Mouse (Mus musculus) mature B cell (primary cell): ENCODE measurements around the gene Tmem136.

Experiments
- in situ Hi-C: fragments of 300-500 bp; cut with MboI; formaldehyde crosslinking; loops from 2 replicates; pipeline ENCODE4 v1.14.3; 2019

Tmem136 gene

GRCm38 (mm10) chr9:43108081-43108480 lies 8.3 kb downstream of the Tmem136 start:
- in situ Hi-C loops: no loop called here

DNA sequence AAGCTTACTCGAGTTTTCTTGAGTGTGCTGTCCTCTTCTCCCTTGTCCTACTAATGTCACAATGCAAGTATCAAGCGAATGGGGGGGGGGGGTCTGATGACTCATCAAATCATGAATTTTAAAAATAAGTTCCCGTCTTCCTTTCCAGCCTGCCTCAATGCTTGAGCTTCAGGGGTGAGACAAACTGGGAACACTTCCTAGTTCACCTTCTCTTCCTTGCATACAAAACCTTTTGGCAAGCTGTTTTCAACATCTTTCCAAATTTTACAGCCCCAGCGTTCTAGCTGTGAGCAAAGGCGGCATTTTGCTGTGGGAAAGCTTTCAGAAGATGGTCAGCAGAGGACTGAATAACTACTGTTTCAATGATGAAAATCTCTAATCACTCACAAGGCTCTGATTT lies 8.8 kb downstream of the Tmem136 start:
- in situ Hi-C loops: no loop called here

DNA sequence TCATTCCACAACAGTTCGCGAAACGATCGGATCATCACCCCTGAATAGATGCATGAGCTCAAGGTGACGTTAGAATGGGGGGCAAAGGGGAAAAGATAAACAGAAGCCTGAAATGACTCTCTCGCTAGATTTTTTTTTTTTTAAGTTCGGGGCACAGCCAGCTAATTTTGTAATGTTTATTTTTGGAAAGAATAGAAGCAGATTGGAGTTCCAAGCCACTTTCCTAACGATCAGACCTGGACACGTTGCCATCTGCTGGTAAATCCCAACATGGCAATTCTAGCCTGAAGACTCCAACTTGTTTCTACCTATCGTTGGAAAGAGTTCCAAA lies 9.2 kb downstream of the Tmem136 start, which contains the start of gene Arhgef12:
TSS of gene Arhgef12 (minus strand) at position 53 of the 331 bp plus-strand sequence.
- in situ Hi-C loops: no loop called here

DNA sequence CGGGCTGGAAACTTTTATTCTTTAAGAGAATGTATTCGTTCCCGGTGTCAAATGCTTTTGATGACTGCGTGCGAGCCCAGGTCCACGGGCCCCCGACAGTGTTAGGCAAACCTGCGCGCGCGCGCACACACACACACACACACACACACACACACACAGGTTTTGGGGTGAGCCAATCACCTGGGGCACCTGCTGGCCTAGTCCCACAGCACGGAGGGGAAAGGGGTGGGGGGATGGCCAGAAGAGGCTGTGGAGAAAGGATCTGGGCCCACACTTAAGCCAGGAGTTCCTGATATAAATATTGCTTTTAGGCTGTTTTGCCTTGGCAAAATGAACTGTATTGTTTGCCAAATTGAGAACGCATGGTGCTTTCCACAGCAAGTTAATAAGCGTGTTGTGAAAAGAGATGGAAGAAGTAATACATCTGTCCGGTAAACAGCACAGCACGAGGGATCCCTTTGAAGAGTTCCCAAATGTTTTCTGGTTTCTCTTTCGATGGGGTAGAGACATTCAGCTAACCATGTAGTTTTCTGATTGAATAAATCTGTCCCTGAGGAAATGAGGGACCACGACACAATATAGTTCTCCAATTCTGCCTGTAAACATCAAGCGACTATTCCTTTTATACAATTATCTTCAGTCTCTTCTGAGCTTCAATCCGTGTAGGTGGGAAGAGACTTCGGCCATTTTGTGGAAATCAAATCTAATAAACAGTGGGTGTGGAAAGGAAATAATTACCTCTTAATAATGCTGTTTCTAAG lies 9.8 kb downstream of the Tmem136 start:
- in situ Hi-C loops: no loop called here

GRCm38 (mm10) chr9:43105664-43106361 lies 10.6 kb downstream of the Tmem136 start:
- in situ Hi-C loops: no loop called here

GRCm38 (mm10) chr9:43104873-43105663 lies 11.3 kb downstream of the Tmem136 start:
- in situ Hi-C loops: no loop called here

- in situ Hi-C loops: no loop called here
Measured at GRCm38 (mm10) chr9:43104526-43104872, 11.9 kb downstream of the Tmem136 start.

DNA sequence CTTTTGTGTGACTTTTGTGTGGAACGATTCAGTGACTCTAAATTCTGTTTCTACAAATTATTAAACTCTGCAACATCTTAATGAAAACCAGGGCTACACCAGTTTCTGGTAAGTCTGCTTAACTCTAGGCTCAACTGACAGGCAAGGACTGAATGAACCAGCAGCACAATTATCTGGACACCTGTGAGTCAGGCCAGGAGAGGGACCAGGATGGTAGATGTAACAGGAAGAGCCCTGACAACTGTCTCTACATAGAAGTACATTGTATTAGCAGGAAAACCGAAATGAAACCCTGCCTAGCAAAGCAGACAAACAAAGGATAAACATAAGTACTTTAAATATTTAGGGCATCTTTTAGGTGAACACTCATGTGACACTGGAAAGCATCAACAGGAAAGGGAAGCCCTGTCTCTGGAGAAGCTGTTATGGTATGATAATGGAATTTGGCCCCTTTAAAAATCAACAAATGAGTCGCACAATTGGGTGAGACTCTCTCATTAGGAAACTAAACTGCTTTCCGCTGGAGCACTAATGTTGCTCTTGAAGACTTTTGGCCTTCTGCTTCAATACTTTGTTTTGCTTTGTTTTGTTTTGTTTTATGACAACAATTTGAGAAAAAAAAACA lies 12.6 kb downstream of the Tmem136 start:
- in situ Hi-C loops: no loop called here

DNA sequence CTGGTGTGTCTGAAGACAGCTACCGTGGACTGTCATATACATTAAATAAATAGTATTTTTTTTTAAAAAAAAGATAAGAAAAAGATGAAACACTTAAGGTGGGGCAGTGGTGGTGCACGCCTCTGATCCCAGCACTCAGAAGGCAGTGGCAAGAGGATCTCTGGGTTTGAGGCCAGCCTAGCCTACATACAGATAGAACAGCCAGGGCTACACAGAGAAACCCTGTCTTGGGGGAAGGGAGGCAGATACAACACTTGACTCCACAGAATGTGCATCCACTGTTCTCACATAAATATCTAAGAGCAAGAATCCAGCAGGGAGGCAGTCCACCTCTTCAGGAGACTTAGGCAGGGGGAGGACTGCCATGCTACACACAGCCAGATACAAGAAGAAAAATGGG lies 13.4 kb downstream of the Tmem136 start:
- in situ Hi-C loops: no loop called here

- in situ Hi-C loops: no loop called here
Measured at GRCm38 (mm10) chr9:43101936-43102595, 14.3 kb downstream of the Tmem136 start.

DNA sequence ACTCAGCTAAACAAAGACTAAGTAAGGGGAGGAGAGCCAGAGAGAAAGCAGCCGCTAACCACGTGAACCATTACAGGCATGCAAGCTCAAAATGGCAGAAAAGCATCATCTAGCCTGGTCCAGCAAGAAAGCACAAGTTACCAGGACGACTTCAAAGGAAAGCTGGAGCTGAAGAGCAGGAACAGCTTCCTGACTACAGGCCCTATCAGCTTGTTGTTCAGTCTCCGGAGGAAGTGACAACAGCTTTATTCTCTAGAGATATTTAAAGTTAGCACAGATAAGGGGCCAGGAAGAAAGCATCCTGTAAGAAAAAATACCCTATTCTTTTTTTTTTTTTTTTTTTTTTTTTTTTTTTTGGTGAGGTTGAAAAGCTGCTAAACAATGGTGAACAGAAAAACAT lies 17.4 kb downstream of the Tmem136 start:
- in situ Hi-C loops: no loop called here

DNA sequence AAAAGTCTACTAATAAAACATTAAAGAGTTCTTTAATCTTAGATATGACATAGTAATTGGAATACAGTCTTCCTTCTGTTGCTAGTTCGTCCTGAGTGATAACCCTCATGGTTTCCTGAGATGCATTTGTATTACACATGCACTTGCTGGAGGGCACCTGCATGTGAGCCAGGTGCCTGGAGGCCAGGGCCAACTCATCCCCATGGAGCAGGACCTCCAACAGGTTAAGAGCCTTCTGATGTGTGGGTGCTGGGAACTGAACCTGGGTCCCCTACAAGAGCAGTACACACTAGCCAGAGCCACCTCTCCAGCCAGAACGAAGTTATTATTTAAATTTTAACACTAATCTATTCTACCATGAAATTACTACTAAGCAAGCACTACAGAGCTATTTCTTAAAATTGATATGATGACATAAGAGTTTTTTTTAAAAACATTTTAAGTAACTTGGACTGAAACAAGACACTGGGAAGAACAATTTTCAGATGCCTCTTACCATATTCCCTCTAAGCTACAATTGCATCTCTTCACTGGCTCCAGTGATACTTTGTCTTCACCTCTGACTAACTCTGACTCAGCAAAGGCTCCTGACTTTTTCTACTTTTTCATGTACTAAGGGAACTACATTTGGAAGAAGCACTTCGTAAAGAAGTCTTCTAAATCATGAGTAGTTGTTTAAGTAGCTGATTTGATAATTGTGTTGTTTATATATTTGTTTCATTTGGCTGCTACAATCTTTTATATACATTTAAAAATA lies 18.4 kb downstream of the Tmem136 start:
- in situ Hi-C loops: no loop called here

- in situ Hi-C loops: no loop called here
Measured at GRCm38 (mm10) chr9:43096337-43096736, 20.0 kb downstream of the Tmem136 start.

DNA sequence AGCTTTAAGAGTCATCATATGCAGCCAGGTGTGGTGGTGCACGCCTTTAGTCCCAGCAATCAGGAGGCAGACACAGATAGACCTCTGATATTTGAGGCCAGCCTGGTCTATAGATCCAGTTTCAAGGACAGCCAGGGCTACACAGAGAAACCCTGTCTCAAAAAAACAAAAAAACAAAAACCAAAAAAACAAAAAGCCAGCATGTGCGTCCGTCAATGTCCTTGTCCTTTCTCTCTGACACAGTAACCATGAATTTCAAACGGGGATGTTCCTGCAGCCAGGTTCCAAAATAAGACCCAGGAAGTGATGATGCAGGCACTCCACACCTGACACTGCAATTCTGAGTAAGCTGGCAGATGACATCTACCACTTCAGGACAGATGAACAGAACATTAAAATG lies 21.5 kb downstream of the Tmem136 start:
- in situ Hi-C loops: no loop called here

- in situ Hi-C loops: no loop called here
Measured at GRCm38 (mm10) chr9:43093803-43094202, 22.6 kb downstream of the Tmem136 start.

- in situ Hi-C loops: no loop called here
Measured at GRCm38 (mm10) chr9:43085686-43086285, 30.6 kb downstream of the Tmem136 start.

- in situ Hi-C loops: no loop called here
Measured at GRCm38 (mm10) chr9:43084496-43085362, 31.6 kb downstream of the Tmem136 start.

DNA sequence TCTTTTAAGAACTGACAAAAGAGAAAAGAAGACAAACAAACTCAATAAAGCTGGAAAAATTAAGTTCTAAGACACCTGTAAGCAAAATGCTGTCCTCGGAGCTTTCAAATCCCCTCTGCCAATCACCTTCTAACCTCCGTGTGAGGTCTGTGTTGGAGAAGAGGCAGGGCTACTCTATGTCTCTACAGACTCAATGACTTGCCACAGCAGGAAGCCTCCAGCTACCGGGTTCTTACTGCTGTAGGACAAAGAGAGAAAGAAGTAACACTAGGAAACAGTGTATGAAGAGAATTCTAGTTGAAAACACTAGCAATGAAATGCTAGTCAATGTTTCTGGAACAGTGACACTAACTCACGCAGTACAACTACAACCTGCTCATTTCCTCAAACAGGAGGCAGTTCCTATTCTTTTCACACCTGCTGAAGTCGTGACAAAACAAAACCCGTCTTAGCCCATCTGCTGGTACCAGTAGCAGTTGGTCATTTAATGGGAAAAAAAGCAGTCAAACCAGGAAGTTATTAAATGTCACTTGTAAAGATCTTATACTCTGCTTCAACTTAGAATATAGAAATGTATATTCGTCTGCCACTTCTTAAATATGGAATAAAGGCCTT lies 32.8 kb downstream of the Tmem136 start:
- in situ Hi-C loops: no loop called here

DNA sequence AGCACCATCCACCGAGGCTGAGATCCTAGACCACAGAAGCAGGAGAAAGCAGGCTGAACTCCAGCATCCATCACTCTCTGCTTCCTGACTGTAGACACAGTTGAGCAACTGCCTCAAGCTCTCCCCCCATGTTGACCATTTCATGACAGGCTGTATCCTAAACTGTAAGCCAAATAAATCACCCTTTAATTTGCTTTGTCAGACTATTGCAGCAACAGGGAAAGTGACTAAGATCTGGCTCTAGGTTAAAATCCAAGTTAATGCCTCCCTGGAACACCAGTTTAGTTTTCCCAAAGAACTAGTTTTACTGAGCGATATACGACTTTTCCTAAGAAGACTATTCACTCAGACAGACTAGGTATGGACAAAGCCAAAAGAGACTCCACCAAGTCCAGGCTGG lies 37.7 kb downstream of the Tmem136 start:
- in situ Hi-C loops: no loop called here
